Mouse (Mus musculus) layer of hippocampus, adult 9-10 months (tissue): ENCODE data around the gene Celf1.
"Not testable (repeated sequence)": the region's sequence is repeated elsewhere in the genome, so short reads cannot be mapped to it uniquely, and the experiment has no call there.

Experiments
- DNase-seq: peaks from one replicate; pipeline ENCODE4 v3.0.0; 2022; ENCODE audit warnings: low spot score

Celf1 gene

GRCm38 (mm10) chr2:91022266-91022665 is 82.1 kb downstream of the Celf1 start:
- not testable (repeated sequence) for DNase-seq

- no peak for DNase-seq
Observed at GRCm38 (mm10) chr2:91023131-91023530, 82.9 kb downstream of the Celf1 start.

GRCm38 (mm10) chr2:91023956-91024355 is 83.8 kb downstream of the Celf1 start:
- no peak for DNase-seq

DNA sequence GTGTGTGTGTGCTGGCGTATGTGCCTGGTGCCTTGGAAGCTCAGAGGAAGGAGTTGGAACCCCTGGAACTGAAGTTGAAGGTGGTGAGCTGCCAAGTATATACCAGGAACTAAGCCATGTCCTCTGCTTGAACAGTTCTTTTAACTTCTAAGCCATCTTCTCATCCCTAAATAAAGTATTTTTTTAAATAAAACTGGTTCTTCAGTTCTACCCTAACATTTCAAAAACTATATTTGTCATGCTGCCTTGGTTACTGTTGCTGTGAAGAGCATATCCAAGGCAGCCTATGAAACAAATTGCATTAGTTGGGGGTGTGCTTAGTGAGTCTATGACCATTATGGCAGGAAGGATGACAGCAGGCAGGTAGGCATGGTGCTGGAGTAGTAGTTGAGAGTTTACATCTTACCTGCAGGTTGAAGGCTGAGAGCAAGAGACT is 84.9 kb downstream of the Celf1 start:
- DNase-seq, result no peak

GRCm38 (mm10) chr2:91026491-91026890 is 86.3 kb downstream of the Celf1 start:
- no peak for DNase-seq

DNA sequence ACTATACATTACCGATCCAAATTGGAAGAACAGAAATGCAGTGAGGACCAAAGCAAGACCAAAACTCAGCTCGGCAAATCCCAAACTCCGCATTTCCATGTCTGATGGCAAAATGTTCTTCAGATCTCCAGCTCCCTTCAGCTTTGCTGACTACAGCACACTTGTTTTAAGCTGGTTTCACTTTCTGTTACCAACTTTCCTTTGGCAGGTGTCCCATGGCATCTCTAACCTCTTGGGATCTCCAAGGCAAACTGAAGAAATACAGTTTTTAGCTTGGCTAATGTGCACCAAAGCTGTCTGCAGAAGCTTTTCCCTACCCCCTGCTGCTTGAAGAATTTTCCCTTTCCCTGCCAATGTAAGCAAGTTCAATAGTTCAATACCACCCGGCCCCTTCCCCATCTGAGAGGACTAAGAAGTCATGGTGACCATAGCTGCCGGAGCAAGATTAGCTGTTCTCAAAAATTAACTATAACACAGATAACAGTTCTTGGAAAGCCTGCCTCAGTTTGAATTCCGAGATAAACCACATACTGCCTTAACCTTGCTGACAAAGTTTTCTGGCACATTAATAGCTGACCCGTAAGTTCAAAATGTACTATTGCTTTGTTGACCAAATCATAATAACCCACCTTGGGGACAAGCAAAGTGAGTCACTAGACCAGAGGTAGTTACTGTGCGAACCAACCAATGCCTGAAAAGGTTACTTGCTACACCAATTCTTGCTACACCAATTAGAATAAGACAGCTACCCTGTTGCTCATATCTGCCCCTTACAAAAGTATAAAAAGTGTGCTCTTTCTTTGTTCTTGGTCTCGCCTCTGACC is 87.4 kb downstream of the Celf1 start:
- no peak for DNase-seq

- DNase-seq, result no peak
Observed at GRCm38 (mm10) chr2:91031216-91031615, 91.0 kb downstream of the Celf1 start.

DNA sequence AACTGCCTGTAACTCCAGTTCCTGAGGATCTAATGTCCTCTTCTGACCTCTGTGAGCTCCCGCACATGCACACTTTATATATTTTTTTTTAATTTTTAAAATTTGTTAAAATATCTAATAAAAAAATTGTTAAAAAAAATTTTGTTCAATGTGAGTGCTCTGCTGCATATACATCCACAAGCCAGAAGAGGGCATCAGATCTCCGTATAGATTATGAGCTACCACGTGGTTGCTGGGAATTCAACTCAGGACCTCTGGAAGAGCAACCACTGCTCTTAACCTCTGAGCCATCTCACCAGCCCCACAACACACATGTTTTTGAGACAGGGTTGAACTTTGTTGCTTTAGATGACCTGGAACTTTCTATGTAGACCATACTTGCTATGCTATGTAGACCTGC is 92.8 kb downstream of the Celf1 start:
- no peak for DNase-seq

GRCm38 (mm10) chr2:91035385-91035784 is 95.2 kb downstream of the Celf1 start, which contains the start of gene Rapsn:
TSS of gene Rapsn (plus strand) at chr2:91035620.
- DNase-seq, result no peak

GRCm38 (mm10) chr2:91041786-91042185 is 101.6 kb downstream of the Celf1 start:
- DNase-seq, result no peak

DNA sequence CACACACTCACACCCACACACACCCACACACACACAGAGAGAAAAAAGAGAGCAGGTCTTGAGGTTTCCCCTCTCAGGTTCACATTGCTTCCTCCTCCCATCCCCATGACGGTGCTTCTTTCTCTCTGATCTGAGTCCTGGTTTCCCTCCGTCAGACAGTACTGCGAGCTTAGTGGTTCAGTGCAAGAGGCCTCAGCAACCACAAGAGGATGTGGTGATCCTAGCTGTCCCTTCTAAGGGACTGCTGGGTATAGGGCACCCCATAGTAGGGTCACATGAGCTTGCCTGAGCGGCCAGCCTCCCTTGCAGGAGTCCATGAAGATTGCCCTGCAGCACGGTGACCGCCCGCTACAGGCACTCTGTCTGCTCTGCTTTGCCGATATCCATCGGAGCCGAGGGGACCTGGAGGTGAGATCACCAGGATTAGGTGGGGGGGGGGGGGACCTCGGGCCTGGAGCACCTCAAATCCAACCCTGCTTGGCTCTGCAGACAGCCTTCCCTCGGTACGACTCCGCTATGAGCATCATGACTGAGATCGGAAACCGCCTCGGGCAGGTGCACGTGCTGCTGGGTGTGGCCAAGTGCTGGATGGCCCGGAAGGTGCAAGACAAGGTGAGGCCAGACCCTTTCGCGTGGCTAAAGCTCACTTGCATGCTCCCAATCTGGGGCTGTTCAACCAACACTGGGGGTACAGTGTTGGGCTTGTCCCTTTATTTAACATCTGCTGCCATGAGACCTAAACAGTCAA is 102.6 kb downstream of the Celf1 start:
- DNase-seq, result no peak

DNA sequence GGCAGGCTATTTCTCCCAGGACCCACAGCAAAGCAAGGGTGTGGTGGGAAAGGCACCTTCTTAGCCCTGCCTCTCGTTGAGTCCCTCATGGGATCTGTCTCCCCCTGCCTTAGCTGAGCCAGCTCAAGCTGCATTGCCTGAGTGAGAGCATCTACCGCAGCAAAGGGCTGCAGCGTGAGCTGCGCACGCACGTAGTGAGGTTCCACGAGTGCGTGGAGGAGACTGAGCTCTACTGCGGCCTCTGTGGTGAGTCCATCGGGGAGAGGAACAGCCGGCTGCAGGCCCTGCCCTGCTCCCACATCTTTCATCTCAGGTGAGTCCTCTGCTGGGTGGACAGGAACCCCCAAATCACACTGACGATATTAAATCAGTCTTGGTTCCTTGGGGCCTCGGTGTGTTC is 104.5 kb downstream of the Celf1 start:
- no peak for DNase-seq

GRCm38 (mm10) chr2:91045805-91046204 is 105.6 kb downstream of the Celf1 start:
- not testable (repeated sequence) for DNase-seq

GRCm38 (mm10) chr2:91047359-91047758 is 107.2 kb downstream of the Celf1 start:
- DNase-seq, result no peak

DNA sequence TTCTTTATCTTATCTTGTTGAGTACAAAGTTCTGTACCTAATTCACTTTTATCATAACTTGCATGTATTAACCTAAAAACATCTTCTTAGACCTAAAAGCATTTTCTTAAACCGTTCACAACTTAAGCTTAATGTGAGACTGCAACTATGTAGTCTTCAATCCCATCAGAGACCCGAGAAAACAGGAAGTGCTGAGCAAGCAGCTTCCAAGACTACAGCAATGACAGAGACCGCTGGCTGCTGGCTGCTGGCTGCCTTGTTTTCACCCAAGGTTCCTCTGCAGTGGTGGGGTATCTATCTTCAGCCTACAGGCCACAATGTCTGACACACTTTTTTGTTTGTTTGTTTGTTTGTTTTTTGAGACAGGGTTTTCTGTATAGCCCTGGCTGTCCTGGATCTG is 111.7 kb downstream of the Celf1 start:
- DNase-seq, result no peak

GRCm38 (mm10) chr2:91052752-91053151 is 112.6 kb downstream of the Celf1 start:
- DNase-seq, result no peak

DNA sequence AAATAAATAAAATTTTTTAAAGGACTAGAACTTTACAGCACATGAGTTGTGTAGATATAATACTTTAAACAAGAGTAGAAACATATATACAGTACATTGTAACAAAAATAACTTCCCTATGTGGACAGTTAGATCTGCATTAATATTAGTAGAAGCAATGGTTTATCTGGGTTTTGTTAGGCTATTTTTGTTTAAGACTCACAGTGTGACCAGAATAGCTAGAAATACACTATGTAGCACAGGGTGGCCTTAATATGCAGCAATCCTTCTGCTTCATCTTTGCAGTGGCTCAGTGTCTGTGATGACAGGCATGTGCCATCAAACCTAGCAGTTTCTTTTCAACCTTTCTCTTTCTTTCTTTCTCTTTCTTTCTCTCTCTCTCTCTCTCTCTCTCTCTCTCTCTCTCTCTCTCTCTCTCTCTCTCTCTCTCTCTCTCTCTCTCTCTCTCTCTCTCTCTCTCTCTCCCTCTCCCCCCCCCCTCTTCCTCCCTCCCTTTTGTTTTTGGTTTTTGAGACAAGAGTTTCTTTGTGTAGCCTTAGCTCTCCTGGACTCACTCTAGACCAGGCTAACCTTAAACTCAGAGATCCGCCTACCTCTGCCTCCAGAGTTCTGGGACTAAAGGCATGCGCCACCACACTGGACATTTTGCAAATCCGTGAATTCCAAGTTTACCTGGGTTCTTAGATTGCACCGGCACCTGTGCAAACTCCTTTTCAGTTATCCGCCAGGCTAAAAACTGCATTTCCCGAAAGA is 113.2 kb downstream of the Celf1 start:
- no peak for DNase-seq

DNA sequence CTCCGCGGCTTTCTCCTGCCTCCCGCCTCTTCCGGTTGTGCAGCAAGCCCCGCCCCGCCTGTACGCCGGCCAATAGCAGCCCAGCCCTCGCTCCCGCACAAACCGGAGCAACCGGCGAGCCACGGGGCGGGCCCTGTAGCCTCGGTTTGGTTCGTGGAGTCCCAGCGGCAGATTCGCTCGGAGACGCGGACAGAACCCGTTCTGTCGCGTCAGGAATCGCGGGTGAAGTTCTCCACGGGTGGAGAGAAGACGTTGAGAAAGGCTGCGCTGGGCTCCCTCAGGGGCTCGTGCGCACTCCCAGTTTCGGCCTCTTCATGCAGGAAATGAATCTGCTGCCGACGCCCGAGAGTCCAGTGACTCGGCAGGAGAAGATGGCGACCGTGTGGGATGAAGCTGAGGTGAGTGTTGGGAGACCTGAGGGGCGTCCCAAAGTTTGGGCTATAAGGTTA is 113.8 kb downstream of the Celf1 start, which contains the start of gene Psmc3:
Psmc3 (plus strand) TSS at position 76 of the 449 bp plus-strand sequence.
- peak; percentile 87 for DNase-seq

DNA sequence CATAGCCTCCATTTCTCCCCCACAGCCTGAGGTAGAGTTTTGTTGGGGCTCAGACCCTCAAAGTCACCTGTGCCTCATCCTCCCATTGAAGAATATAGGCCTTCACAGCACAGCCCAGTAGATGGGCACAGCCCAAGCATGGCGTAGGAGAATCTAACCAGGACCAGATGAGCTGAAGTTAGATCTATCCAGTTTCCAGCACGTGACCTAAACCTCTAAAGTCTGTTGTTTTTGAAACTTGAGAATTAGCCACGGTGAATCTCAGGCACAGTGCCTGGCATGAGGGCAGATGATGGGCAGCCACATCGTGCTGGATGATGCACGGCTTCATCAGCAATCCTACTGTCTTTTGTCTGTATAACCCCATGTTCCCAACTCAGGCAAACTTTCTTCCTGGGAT is 118.3 kb downstream of the Celf1 start:
- DNase-seq, result no peak

GRCm38 (mm10) chr2:91059376-91059775 is 119.2 kb downstream of the Celf1 start:
- DNase-seq, result no peak

GRCm38 (mm10) chr2:91060544-91061355 is 120.6 kb downstream of the Celf1 start:
- peak; percentile 64 for DNase-seq
